Comparison of ENCODE assay signal across 14 mouse cellular contexts in genomic region chr13:54023311-54023710, GRCm38 (mm10). TPM values are rescaled to one million over a fixed set of nuclear protein-coding genes. Genes with fewer than 3 reads are reported as not detected.
DNase-seq lines count a peak whose midpoint lies in the region.
"Had no signal": no experiment of that assay in that cellular context is flagged by ENCODE, and none has a peak within 500 bp of the region (broad histone marks: within the 10 kb centered on the region; RNA-seq: fewer than 3 reads in every experiment).

No protein-coding gene starts in this region.

- H3K27me3 ChIP-seq in heart, embryonic 10.5 days (ENCODE audit: insufficient read depth, poor library complexity, severe bottlenecking), result no peaks in the 10 kb centered on the region
- H3K27me3 ChIP-seq: hindbrain, embryonic 15.5 days; Patski had no signal

- no peaks in the 10 kb centered on the region for H3K36me3 ChIP-seq in heart, embryonic 10.5 days
- H3K36me3 ChIP-seq: hindbrain, embryonic 15.5 days; limb, embryonic 12.5 days had no signal

- H3K4me3 ChIP-seq in heart, embryonic 10.5 days, result no peak overlapping the region
- H3K4me3 ChIP-seq: hindbrain, embryonic 15.5 days; limb, embryonic 12.5 days had no signal

- no peaks in the 10 kb centered on the region for H3K4me1 ChIP-seq in heart, embryonic 10.5 days
- H3K4me1 ChIP-seq: hindbrain, embryonic 15.5 days; limb, embryonic 12.5 days had no signal

- peak; percentile 14 for DNase-seq in heart, adult 8-10 months (ENCODE audit: low spot score)
- no peak for DNase-seq in heart, embryonic 10.5 days (ENCODE audit: low spot score)
- DNase-seq in right cerebral cortex, adult 18-20 months, result peak; percentile 33
- DNase-seq in right cerebral cortex, postnatal 14 days, result no peak
- DNase-seq in layer of hippocampus, postnatal 14 days (ENCODE audit: low spot score in 2 of 2), result peak; percentile 21 to 65
- DNase-seq in gastrocnemius, postnatal 4 days (ENCODE audit: low spot score in 2 of 2), result no peak
- no peak for DNase-seq in testis, postnatal 14 days (ENCODE audit: low spot score)
- DNase-seq in embryo, embryonic 10 days (ENCODE audit: low spot score), result no peak
- DNase-seq: adrenal gland, postnatal 10 days had no signal

- H3K27ac ChIP-seq in heart, embryonic 10.5 days, result no peak overlapping the region
- H3K27ac ChIP-seq: hindbrain, embryonic 15.5 days; limb, embryonic 12.5 days; macrophage had no signal

- H3K9me3 ChIP-seq in heart, embryonic 10.5 days, result no peaks in the 10 kb centered on the region
- H3K9me3 ChIP-seq: hindbrain, embryonic 15.5 days; limb, embryonic 12.5 days had no signal

- WGBS in heart, embryonic 10.5 days, result 73% methylated on average over 5 of the region's 5 CpGs

RNA-seq across cellular contexts. Expression of gene Drd1, which starts 32.2 kb away (rescaled TPM):
- total RNA-seq in heart, adult 8-10 months (2022), result under 1 TPM; 0.17 to 0.53 (median 0.25) TPM
- 0.09 and 0.25 TPM in 2 replicates for polyA plus RNA-seq in heart, embryonic 10.5 days (2016; fragmentation: Nextera tagmentation; extraction: Ambion mirVana)
- 1 to 10 TPM; 2.4 to 2.9 TPM for total RNA-seq in layer of hippocampus, postnatal 14 days (2021)
- total RNA-seq in gastrocnemius, postnatal 4 days (2021), result under 1 TPM; 0.57 to 0.66 TPM
- total RNA-seq: monocyte, adult 5-6 weeks had no signal
- polyA plus RNA-seq: limb, embryonic 12.5 days had no signal

RNA-seq across cellular contexts. Expression of gene Sfxn1, which starts 48.4 kb away (rescaled TPM):
- 1 to 10 TPM; 6.5 to 9.9 (median 8.4) TPM for total RNA-seq in heart, adult 8-10 months (2022)
- 36.9 and 59.4 TPM in 2 replicates for polyA plus RNA-seq in heart, embryonic 10.5 days (2016; fragmentation: Nextera tagmentation; extraction: Ambion mirVana)
- 10 to 100 TPM; 52.3 to 52.9 TPM for total RNA-seq in layer of hippocampus, postnatal 14 days (2021)
- 10 to 100 TPM; 13.5 to 14.8 TPM for total RNA-seq in gastrocnemius, postnatal 4 days (2021)

Comparison
In these comparisons a context has a peak if more than half of its experiments do, and no peak if none do; other contexts are left out.
1. DNase-seq: peak in heart, adult 8-10 months (single experiment), right cerebral cortex, adult 18-20 months (single experiment) and layer of hippocampus, postnatal 14 days (2 of 2); none in heart, embryonic 10.5 days (single experiment), right cerebral cortex, postnatal 14 days (single experiment), gastrocnemius, postnatal 4 days (0 of 2), testis, postnatal 14 days (single experiment) and embryo, embryonic 10 days (single experiment).